Mouse (Mus musculus) embryo, embryonic 11.5 days (tissue): Measurements from ENCODE around the gene Anks3.

ENCODE experiments used
- DNase-seq: peaks from one replicate; pipeline ENCODE4 v3.0.0-alpha.2; 2012; ENCODE audit warnings: low read depth, low spot score

The Anks3 gene

DNA sequence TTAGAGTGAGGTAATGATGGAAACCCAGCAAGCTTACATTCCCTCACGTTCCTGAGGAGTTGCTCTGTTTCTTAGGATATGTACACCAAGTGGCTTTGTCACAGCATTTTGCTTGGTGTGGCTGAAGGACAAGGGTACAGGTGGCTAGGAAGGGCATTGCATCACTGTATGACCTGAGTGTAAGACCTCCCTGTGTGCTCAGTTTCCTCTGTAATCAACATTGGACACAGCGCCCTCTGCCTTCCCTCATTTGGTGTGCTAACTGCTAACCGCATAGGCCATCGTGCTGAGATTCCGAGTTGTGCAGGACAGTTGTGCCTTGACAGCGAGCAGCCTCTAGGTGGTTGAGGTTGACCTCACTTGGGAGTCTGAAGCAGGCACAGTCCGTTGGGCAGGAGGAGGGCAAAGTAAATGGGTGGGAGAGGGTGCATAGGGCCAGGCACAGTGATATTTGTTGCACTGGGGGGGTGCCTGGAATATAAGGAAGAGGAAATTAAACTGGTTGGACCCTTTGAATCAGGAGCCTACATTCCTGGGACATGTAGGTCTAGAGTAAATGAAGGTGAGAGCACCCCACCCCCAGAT is 66.8 kb downstream of the Anks3 start:
- DNase-seq, result no peak

DNA sequence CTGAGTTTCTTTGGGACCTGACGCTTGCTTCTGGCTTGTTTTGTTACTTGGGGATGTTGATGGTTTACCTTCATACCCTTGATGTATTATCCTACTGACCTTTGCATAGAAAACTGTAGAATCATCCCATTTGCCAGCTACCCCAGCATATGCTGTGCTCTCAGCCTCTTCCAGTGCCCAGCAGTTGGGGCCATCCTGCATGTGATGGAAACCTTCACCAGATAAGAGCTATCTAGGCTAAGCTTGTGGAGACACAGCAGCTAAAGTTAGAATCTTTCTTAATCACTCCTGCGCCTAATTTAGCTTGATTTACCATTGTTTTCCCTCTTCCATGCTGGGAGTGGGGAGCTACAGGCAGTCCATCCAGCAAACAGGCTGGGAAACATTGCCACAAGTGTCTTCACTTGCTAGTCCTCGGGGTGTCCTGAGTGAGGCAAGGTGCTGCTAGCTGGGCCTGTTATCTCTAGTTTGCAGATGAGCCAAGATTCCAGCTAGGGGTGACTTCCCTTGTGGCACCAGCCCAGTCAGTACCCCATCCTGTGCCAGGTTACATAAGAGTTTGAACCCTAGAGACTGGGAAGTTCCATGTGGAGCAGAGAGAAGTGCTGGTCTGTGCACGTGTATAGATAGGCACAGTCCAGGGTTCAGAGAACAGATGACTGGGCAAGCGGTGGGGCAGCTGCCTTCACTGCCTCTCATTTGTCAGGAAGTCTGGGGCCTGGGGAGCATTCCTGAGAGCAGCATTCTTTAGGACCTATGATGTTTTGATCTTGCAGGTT is 67.6 kb downstream of the Anks3 start:
- DNase-seq, result no peak

DNA sequence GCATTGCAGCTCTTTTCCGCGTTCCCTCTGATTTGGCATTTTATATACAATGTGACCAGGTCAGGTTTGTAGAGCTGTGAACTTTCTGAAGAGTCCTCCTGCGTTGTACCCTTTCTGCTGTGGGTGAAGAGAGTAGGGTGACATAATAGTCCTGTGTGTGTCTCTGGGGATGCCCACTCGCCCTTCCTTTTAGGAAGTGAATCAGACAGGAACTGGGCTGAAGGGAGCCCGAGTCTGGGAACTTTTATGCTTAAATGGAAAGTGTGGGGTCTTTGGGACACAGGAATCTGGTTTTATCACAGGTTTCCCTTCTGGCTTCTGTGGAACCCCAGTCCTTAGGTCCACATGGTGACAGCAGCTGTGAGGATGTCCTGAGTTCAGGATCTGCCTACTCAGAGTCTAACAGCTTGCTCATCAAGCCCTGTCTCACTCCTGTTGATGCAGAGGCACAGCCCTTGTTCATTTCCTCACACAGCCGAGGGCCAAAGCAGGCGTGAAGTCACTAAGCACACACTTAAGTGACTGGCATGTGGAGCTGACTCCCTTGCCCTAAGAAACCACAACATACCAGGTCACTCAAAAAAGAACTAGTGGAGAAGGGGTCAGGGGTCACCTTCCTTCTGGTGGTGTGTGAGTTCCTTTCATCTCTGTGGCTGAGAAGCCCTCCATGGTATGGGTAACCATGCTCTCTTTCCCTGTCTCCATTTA is 69.7 kb downstream of the Anks3 start:
- no peak for DNase-seq

DNA sequence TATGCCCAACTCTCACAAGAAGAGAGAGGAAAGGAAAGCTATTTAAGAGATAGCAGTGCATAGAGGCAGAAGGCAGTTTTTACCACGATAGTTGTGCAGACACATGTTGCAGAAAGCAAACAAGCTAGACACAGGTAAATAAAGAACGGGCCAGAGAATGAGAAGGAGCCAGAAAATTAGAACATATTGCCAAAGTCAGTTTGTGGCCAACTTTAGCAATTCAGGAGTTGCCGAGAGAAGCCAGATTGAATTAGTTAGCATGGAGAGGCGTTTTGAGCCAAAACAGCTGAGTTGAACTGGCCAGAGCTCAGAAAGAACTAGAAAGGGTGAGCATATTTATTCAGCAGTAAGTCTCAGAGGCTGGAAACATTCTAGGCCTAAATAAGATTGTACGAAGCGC is 71.8 kb downstream of the Anks3 start:
- no peak for DNase-seq
